Mouse (Mus musculus): ENCODE measurements around the gene Prune1.
A peak's percentile ranks its signal among the peaks of the same experiment; 100 is the strongest.

Gene Prune1

GRCm38 (mm10) chr3:95282381-95282864 lies 547 bp upstream of the Prune1 start:
- peak; percentile 11 to 27 for DNase-seq (ENCODE audit: low read depth in 2 of 2, low spot score in 2 of 2)

- DNase-seq (ENCODE audit: low read depth in 2 of 2, low spot score in 2 of 2) = peak; percentile 3 to 11
Observed at GRCm38 (mm10) chr3:95280747-95281146, 1.1 kb downstream of the Prune1 start.

GRCm38 (mm10) chr3:95277149-95277551 lies 4.7 kb downstream of the Prune1 start:
- no peak for DNase-seq (ENCODE audit: low read depth in 2 of 2, low spot score in 2 of 2)

- no peak for DNase-seq (ENCODE audit: low read depth in 2 of 2, low spot score in 2 of 2)
Observed at GRCm38 (mm10) chr3:95276428-95276934, 5.4 kb downstream of the Prune1 start.

- no peak for DNase-seq (ENCODE audit: low read depth in 2 of 2, low spot score in 2 of 2)
Observed at GRCm38 (mm10) chr3:95275161-95275560, 6.7 kb downstream of the Prune1 start.

GRCm38 (mm10) chr3:95274453-95274852 lies 7.4 kb downstream of the Prune1 start:
- no peak for DNase-seq (ENCODE audit: low read depth in 2 of 2, low spot score in 2 of 2)

- no peak for DNase-seq (ENCODE audit: low read depth in 2 of 2, low spot score in 2 of 2)
Observed at GRCm38 (mm10) chr3:95273471-95273870, 8.4 kb downstream of the Prune1 start.

- no peak for DNase-seq (ENCODE audit: low read depth in 2 of 2, low spot score in 2 of 2)
Observed at GRCm38 (mm10) chr3:95270766-95271364, 11.0 kb downstream of the Prune1 start.

GRCm38 (mm10) chr3:95269789-95270188 lies 12.1 kb downstream of the Prune1 start:
- DNase-seq (ENCODE audit: low read depth in 2 of 2, low spot score in 2 of 2) = no peak

GRCm38 (mm10) chr3:95267855-95268254 lies 14.0 kb downstream of the Prune1 start:
- no peak for DNase-seq (ENCODE audit: low read depth in 2 of 2, low spot score in 2 of 2)

- DNase-seq (ENCODE audit: low read depth in 2 of 2, low spot score in 2 of 2) = no peak
Observed at GRCm38 (mm10) chr3:95266052-95266451, 15.8 kb downstream of the Prune1 start.

GRCm38 (mm10) chr3:95264724-95265123 lies 17.2 kb downstream of the Prune1 start:
- DNase-seq (ENCODE audit: low read depth in 2 of 2, low spot score in 2 of 2) = no peak

GRCm38 (mm10) chr3:95263089-95263739 lies 18.7 kb downstream of the Prune1 start:
- DNase-seq (ENCODE audit: low read depth in 2 of 2, low spot score in 2 of 2) = peak; percentile 66 to 81

GRCm38 (mm10) chr3:95261975-95262374 lies 19.9 kb downstream of the Prune1 start:
- DNase-seq (ENCODE audit: low read depth in 2 of 2, low spot score in 2 of 2) = no peak

- no peak for DNase-seq (ENCODE audit: low read depth in 2 of 2, low spot score in 2 of 2)
Observed at GRCm38 (mm10) chr3:95256931-95257330, 24.9 kb downstream of the Prune1 start.

- DNase-seq (ENCODE audit: low read depth in 2 of 2, low spot score in 2 of 2) = no peak
Observed at GRCm38 (mm10) chr3:95250783-95251424, 31.0 kb downstream of the Prune1 start, which contains the start of gene Bnipl. Gene Bnipl, minus strand, starts transcription at chr3:95251193.

- no peak for DNase-seq (ENCODE audit: low read depth in 2 of 2, low spot score in 2 of 2)
Observed at GRCm38 (mm10) chr3:95250361-95250760, 31.5 kb downstream of the Prune1 start.

GRCm38 (mm10) chr3:95247660-95248336 lies 34.1 kb downstream of the Prune1 start:
- DNase-seq (ENCODE audit: low read depth in 2 of 2, low spot score in 2 of 2) = no peak

GRCm38 (mm10) chr3:95246465-95247231 lies 35.2 kb downstream of the Prune1 start:
- DNase-seq (ENCODE audit: low read depth in 2 of 2, low spot score in 2 of 2) = no peak

GRCm38 (mm10) chr3:95243086-95243485 lies 38.8 kb downstream of the Prune1 start:
- no peak for DNase-seq (ENCODE audit: low read depth in 2 of 2, low spot score in 2 of 2)

- DNase-seq (ENCODE audit: low read depth in 2 of 2, low spot score in 2 of 2) = no peak
Observed at GRCm38 (mm10) chr3:95241498-95241897, 40.4 kb downstream of the Prune1 start, which contains the start of gene Gm128. Gene Gm128, minus strand, starts transcription at chr3:95241598.
